Mouse (Mus musculus): ENCODE results near the gene Zfp148.

DNA sequence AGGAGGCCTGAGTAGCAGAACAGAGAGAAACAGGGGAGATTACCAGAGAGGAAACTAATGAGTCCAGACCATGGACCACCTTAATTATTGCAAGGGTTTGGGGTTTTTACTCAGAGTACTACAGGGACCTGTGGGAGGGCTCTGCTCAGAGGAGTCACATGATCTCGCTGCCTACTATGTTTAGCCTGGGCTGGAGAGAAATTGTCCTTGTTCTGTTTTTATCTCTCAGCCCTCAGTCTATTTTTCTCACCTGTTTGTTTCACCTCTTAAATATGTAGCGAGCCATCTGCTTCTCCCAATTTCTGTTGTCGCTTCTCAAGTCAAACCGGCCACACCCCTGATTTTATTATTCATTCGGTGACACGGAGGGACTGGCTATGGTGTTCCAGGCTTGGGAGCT is 14.9 kb upstream of the Zfp148 start:
- no peak for TF ChIP-seq POLR2A (IDR thresholded peaks at IDR 0.05; ENCODE audit: borderline replicate concordance, control insufficient read depth, low read depth, low read length)
- no peak for TF ChIP-seq CTCF (IDR thresholded peaks at IDR 0.05; ENCODE audit: control insufficient read depth, insufficient read depth, low read length)
